Mouse (Mus musculus): ENCODE results near the gene Rph3a.

The Rph3a gene

DNA sequence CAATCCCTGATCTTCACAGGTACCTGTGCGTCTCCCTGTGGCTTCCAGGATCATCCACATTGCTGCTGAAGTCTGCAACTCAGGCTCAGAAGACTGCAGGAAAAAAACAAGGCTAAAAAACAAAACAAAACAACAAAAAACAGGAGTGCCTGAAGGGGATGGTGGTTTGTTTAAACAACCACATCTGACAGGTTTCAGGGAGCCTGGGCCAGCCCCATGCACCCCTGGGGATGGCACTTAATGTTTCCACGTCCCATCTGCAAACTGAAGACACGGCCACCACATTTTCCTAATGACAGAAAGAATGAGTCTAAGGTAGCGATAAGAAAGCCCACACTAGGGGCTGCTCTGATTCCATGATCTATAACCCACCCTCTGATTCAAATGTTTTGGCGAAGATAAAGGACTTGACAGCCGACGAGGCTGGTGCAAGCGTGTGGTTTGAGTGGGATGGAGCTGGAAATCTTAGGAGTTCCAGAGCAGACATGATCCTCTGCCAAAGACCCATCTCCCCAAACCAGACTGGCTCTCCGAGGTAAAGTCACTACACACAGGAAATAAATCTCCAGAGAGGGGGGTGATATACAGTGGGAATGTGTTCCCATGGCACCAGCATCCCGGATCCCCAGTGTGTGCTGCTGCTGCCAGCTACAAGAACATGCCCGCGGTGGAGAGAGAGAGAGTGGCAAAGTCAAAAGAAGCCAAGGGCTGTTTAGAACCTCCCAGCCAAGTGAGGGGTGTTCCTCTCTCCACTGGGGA is at the start of gene Rph3a:
Rph3a (minus strand) TSS at position 282 of the 759 bp plus-strand sequence.
- no peak for DNase-seq (ENCODE audit: low read depth, low spot score)

DNA sequence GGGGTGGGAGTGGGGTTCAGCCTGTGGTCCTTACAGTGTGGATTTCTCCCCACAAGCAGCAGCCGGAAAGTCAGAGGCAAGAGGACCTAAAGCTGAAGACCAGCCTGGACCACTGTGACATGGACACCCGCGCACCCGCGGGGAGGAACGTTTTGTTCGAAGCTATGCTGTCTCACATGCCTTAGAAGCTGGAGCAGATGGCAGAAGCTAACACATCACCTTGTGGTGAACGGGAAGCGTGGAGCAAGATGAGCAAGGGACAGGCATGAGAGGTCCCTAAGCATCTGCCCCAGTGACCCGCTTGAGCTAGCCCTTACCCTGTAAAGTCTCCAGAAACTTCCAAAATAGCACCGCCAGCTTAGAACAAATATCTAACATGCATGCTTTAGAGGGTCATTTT is 48.4 kb upstream of the Rph3a start:
- DNase-seq (ENCODE audit: low read depth, low spot score) = no peak

DNA sequence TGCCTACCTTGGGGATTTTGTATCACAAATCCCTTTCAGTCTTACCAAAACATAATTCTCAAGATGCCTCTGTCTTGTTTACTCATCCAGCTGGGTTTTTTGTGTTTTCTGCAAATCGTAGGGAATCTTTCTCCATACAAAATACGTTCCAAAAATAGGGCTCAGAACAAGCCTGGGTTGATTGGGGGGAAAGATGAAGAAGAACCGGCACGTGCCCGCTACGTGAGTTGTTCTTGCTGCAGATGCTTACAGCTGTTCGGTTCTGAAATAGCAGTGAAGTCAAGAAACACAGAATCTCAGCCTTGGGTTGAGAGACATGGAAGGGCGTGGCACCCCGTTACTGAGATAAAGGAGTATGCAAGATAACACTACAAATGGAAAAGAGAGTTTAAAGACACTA is 44.0 kb upstream of the Rph3a start:
- no peak for DNase-seq (ENCODE audit: low read depth, low spot score)

DNA sequence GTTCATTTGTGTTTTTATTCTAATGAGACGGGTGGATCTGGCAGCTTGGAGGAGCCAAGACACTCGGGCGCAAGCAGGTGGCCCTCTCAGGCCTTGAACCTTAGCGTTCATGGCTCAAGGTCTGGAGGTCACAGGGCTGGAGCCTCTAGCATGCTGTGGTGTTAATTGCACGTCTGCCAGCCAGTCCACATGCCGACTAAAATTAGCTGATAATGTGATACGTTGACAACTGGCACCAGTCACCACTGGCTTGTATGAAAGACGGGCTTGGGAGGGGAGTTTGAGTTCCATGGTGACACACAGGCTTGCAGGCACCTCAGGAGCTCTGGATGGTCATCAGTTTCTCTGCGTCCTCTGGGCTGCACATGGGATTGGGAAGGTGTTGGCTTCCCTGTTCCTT is 31.9 kb upstream of the Rph3a start:
- no peak for DNase-seq (ENCODE audit: low read depth, low spot score)

DNA sequence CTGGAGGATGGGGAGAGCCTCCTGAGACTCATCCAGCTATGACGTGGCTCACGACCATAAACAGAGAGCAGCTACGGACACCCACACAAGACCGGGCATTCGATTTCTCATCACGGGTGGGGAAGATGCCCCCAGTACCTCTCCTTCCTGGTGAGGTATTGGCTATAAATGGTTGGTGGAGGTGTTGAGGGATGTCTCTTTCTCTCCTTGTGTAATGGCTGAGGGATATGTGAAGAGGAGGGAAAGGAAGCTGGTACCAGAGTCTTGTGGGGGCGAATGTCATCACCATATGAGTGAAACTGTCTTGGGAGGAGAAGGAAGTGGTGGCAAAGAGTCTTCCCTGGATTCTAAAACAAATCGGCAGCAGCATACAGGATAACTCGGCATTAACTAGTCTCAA is 29.6 kb upstream of the Rph3a start:
- no peak for DNase-seq (ENCODE audit: low read depth, low spot score)

DNA sequence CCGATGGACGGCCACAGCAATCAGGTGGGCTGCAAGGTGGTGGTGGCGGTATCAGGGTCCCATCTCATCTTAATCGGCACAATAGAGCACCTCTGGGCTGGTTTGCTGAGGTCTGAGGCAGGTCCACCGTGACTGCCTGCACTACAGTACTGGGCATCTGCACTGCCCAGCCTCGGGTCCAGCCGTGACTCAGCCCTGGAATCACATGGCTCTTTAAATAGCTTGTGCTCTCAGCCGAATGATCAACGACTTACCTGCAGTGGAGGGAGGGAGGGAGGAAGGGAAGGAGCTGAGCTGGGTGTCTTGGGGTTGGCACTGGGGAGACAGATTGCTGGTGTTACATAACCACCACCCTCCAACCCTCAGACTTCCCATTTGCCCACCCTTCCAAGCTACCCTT is 20.3 kb upstream of the Rph3a start:
- DNase-seq (ENCODE audit: low read depth, low spot score) = no peak

DNA sequence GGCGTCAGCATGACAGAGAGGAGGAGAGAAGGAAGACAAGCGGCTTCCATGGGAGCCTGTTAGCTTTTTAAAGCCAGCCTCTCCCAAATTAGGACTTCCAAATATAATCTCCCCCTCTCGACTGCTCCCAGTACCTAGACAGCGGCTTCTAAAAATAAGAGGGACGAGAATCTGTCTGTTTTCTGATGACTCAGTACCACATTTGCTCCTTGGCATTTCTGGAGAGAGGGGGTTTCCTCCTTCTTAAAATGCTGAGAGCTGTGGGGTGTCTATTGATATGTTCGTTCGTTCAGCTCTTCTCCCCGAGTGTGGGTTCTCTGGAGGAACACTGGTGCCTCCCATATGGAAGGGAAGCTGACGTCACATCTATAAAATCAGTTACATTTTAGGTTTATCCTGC is 9.6 kb upstream of the Rph3a start:
- DNase-seq (ENCODE audit: low read depth, low spot score) = no peak

DNA sequence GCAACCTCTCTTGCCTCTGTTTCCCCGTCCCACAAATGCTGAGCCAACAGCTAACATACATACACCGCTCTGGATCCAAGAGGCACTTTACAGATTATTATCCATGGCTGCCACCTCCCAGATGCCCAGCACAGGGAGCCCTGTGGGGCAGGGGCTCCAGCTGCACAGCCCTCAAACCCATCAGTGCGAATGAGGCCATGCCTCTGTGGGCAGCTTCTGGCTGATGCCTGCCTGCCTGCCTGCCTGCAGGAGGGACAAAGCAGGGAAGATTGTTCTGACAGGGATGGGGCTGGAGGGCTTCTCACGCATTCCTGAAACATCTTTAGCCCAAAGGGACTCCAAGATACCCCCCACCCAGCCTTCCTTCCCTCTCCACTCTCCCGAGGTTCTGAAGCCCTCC is 7.8 kb upstream of the Rph3a start:
- no peak for DNase-seq (ENCODE audit: low read depth, low spot score)

DNA sequence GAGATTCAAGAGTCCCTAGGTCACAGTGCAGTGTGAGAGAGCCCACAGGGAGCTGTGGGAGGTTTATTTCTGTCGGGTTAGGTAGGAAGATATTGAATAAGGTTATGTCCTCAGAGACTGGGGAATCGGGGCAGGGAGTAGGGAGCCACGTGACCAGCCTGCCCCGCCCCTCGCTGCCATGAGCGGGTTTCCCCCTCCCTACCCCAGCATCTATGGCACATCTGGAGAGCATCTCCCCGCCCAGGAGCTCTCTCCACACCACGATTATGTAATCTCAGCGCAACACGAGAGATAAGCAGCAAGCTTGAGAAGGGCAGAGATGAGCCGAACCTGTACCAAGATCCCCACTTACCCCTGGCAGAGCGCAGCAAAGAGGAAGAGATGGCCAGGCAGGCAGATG is 6.5 kb upstream of the Rph3a start:
- no peak for DNase-seq (ENCODE audit: low read depth, low spot score)

DNA sequence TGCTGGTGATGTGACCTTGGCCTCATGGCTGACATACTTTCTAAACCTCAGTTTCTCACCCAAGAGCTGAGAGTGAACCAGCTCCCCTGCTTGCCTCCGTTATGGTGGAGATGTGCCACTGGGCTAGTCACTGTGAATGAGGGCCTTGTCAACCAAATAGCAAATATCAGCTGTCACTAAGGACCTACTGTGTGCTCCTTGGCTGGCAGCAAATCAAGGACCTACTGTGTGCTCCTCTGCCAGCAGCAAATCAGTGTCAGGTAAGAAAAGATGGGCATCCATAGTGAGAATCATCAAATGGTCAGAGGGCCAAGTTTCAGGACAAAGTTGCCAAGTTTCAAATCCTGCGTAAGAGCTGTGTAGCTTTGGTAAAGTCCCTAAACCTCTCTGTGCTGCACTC is 4.6 kb upstream of the Rph3a start:
- DNase-seq (ENCODE audit: low read depth, low spot score) = no peak

DNA sequence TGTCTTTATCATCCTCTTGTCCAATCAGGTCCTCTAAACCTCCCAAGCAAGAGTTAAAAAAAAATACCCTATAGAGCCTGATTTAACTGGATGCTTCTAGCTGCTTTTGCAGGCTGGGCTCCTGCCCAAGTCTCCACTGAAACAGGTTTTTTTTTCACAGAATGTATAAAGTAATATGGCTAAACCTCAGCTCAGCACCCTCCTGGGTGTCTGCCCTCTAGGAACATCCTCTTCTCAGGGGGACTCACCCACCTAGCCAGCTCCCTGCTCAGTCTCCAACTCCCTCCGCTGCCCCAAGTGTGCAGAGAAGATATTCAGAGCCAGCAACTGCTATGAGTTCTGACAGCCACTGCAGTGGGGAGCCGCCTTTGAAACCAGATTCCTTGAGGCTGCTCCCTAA is 2.1 kb upstream of the Rph3a start:
- no peak for DNase-seq (ENCODE audit: low read depth, low spot score)

DNA sequence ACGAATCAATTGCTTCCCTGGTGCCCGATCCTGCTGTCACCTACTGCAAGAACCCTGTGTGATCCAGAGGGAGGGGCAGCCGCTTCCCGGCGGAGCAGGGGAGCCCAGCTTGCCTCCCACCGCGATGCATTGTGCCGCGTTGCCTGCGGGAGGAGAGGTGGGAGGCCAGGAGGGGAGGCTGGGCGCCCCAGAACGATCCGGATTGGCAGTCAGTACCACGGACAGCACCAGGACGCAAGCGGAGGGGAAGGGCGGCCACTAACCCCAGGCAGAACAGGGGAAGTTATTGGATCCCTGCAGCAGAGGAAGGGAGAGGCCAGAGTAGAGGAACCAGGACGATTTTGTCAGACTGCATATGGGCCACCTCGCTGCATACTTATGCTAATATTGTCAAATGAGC is 486 bp downstream of the Rph3a start:
- no peak for DNase-seq (ENCODE audit: low read depth, low spot score)

DNA sequence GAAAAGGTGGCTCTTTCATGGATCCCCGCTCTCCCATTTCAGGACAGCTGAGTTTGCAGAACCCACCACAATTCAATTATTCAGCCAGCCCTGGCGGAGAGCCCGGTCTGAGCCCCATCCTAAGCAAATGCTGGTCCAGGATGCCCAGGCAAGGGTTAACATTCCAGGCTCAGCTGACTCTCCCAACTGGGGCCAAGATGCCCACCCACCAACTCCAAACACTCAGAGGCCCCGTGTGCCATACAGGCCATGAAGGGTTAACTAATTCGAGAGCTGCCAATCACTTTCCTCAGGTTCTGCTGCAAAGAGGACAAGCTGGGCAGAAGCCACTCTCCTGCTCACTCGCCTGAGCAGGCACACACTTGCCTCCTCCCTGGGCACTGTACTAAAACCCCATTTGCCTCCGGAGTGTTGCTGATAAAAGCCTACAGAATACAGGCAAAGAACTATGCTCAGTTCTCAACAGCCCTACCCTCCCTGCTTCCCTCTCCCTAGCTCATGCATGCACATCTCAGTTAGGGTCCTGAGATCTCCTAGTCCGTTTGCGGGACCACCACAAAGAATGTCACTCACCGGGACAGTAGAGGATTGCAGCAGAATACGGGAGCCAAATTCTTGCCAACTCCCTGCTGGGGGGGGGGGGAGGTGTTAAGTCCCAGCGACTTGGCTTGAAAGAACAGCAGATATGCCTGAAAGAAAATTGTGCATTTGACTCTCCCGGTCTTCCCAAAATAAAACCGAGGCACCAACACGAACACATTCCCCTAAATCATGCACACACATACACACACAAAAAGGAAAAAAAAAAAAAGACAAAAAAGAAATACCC is 1.3 kb downstream of the Rph3a start:
- DNase-seq (ENCODE audit: low read depth, low spot score) = no peak

DNA sequence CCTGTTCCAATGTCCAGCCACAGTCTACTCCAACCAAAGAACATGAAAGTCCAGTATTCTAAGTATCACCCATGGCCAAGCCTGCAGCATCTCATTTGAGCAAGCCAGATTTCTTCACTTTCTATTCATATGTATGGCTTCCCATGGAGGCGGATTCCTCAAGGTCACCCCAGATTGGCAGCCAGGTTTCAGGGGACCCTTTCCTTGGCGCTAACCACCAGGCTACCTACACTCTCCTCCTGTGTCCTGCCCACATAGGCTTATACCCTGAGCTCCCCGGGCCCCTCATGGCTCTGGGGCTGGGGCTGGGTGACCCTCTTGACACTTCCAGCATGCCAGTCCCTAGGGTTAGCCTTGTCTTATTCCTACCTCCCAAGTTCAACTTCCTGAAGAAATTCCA is 2.3 kb downstream of the Rph3a start:
- no peak for DNase-seq (ENCODE audit: low read depth, low spot score)

DNA sequence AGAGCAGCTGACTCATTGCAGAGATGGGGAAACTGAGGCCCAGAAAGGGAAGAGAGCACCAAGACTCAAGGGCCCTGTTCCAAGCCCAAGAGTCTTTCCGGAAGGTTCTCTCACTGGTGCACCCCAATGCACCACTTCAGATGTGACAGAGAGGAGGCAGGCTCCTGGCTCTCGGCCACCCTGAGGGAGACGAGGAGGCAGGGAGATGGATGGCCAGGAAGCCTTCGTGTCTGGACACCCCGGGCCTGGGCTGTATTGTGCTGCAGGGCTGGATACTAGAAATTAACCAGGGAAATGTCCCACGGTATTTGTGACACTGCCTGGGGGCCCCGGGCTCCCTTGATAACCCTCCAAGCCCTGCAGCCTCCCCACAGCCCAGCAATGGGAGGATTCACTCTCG is 2.8 kb downstream of the Rph3a start:
- no peak for DNase-seq (ENCODE audit: low read depth, low spot score)

DNA sequence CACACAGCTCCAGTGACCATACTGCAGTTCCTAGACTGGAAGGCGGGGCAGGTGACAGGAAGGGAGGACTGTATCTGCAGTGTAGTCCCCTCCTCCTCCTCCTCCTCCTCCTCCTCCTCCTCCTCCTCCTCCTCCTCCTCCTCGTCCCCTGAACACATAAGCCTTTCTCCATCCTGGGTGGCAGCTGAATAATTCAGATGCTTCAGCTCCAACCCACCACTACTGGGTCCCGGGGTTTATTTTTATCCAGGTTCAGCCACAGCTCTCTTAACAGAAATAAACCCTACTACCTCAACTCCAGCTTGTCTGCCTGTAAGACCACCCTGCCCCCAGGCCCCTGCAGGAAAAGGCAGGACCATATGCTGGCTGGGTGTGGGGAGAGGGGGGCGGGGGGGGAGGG is 3.7 kb downstream of the Rph3a start:
- DNase-seq (ENCODE audit: low read depth, low spot score) = no peak

DNA sequence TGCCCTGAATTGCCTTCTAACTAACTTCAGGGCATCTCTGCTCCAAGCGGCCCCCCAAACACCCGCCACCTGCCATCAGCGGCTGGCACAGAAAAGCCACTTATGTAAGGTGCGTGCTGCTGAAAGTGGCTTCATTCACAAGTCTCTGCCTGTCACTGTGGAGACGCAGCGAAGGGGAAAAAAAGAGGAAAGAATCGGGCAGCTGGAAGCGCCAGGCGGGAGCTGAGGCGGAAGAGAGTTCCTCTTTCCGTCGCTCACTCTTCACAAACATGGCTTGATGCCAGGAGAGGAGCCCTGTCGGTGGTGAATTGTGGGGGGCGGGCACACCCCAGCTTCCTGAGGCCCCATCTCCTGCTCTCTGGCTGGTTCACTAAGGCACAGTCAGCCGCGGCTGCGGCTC is 6.1 kb downstream of the Rph3a start:
- DNase-seq (ENCODE audit: low read depth, low spot score) = no peak

DNA sequence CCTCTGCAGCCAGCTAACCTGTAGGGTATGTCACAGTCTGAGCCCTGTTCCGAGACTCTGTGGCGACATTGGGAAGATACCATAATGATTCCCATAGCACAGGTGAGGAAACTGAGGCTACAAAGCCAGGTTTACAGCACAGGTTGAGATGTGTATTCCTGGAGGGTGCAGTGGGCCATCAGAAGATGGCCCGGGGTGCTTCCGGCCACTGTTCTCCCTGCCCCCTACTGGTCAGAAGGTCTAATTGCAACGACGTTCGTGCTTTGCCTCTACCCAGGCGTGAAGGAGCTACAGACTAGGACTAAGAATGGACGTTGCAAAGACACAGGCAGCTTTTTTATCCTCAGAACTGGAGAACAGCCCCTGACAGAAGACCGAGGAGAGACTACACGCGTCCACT is 10.3 kb downstream of the Rph3a start:
- DNase-seq (ENCODE audit: low read depth, low spot score) = no peak

DNA sequence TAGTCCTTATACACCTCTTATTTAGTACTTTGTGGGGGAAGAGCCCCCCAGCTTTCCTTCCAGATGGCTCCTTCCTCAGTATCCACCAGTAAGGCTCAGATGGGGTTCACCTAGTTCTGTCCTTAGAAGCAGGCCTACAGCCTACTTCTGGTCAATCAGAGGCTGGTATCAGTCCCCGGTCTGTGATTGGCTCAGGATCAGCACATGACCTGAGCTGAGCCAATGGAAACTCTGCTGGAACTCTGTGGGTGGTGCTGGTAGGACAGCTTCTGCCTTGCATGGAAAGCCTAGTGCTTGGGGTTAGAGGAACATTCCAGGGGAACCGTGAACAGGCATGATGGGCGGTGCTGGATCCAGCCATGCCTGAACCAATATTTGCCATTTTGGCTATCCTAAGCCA is 21.5 kb downstream of the Rph3a start:
- no peak for DNase-seq (ENCODE audit: low read depth, low spot score)

DNA sequence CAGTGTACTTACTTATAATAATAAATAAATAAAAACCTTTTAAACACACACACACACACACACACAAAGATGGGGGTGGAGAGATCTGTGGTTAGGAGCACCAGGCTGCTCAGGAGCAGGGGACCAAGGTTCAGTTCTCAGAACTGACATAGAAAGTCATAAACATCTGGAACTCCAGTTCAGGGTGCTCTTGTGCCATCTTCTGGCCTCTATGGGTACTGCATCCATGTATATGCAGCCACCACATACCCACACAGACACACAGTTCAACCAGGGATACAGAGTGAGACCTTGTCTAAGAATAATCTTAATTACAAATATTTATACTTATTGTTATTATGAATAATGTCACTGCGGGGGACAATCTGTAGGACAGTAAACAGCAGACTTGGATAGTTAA is 26.9 kb downstream of the Rph3a start:
- no peak for DNase-seq (ENCODE audit: low read depth, low spot score)

DNA sequence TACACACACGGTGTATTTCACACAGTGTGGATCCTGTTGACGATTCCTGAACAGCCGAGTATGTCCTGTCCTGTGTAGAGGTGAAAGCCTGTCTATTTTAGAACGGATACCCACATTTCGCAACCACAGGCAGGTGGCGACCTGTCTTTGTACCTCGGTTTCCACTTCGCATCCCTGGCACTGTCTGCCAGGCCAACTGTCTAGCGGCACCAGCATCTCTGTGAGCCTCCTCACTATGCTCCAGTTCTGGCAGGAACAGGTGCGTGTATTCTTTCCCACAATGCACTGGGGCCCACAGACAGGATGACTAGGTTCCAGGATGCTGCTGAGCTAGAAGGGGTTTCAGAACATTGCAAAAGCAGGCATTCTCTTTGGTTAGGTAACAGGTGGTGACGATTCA is 28.7 kb downstream of the Rph3a start:
- no peak for DNase-seq (ENCODE audit: low read depth, low spot score)

DNA sequence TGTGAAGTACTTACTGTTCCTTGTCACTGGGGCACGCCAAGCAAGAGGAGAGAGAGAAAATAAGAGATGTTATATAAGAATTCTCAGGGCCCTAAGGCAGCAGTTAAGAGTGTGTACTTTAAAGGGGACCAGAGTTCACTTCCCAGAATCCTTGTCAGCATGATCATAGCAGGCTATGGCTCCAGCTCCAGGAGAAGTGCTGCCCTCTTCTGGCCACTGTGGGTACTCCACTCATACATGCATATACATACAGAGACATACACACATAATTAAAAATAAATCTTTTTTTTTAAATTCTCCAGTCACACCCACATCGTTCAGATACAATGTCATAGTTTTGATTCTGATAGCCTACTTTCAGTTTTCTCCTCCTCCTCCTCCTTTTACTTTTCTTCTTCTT is 29.8 kb downstream of the Rph3a start:
- DNase-seq (ENCODE audit: low read depth, low spot score) = no peak

DNA sequence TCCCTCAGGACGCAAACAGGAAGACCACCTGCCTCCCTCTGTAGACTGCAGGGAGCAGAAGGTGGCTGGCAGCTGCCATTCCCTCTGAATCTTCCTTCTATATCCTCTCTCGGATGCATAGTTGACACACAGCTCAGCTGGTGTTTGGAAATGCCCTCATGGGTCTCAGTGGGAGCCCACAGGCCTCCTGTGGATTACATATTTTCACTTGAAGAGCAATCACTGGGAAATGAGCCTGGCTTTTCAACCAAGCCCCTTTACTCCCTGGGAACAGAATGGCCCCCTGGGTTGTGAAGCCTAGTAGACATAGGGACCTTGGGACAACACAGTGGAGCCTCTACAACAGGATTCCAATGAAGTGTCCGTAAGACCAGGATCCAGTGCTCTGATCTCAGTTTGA is 33.8 kb downstream of the Rph3a start:
- DNase-seq (ENCODE audit: low read depth, low spot score) = no peak

Measured in brain, embryonic 18.5 days (tissue).